Mouse (Mus musculus) embryonic fibroblast, embryonic 13.5 days (primary cell): ENCODE data around the gene Ubqln1. TPM values are rescaled to one million over a fixed set of nuclear protein-coding genes. Genes with fewer than 3 reads are reported as not detected.
"Not testable (repeated sequence)": the region's sequence is repeated elsewhere in the genome, so short reads cannot be mapped to it uniquely, and the experiment has no call there.

Experiments
- H3K27ac ChIP-seq: 2 replicates; pipeline ENCODE4 v1.5.1; 2012; ENCODE audit warnings: low read length, control low read depth, inconsistent platforms; ENCODE audit not compliant: insufficient read depth
- H3K4me1 ChIP-seq: 2 replicates; pipeline ENCODE4 v1.6.1; 2011; ENCODE audit warnings: low read length; ENCODE audit not compliant: control insufficient read depth, insufficient read depth
- H3K4me3 ChIP-seq: 2 replicates; pipeline ENCODE4 v1.5.1; 2011; ENCODE audit warnings: mild to moderate bottlenecking, control low read depth, low read length; ENCODE audit not compliant: insufficient read depth
- CTCF ChIP-seq: IDR thresholded peaks from 2 replicates; pipeline ENCODE4 v1.5.1; 2011; ENCODE audit warnings: mild to moderate bottlenecking, control low read depth, low read length, moderate library complexity, borderline replicate concordance; ENCODE audit not compliant: insufficient read depth
- POLR2A ChIP-seq: IDR thresholded peaks from 2 replicates; pipeline ENCODE4 v1.6.1; 2011; ENCODE audit warnings: low read depth, mild to moderate bottlenecking, control low read depth, low read length, moderate library complexity
- polyA plus RNA-seq: library from polyadenylated mRNA; stranded (reverse); fragments of >200 nt; gene quantifications from 2 replicates; pipeline ENCODE4 v1.2.4, GENCODE M21; 2011; ENCODE audit warnings: low read depth; ENCODE audit not compliant: missing spikeins, insufficient read length

Gene Ubqln1
- polyA plus RNA-seq, 1 experiment, result 103 TPM

DNA sequence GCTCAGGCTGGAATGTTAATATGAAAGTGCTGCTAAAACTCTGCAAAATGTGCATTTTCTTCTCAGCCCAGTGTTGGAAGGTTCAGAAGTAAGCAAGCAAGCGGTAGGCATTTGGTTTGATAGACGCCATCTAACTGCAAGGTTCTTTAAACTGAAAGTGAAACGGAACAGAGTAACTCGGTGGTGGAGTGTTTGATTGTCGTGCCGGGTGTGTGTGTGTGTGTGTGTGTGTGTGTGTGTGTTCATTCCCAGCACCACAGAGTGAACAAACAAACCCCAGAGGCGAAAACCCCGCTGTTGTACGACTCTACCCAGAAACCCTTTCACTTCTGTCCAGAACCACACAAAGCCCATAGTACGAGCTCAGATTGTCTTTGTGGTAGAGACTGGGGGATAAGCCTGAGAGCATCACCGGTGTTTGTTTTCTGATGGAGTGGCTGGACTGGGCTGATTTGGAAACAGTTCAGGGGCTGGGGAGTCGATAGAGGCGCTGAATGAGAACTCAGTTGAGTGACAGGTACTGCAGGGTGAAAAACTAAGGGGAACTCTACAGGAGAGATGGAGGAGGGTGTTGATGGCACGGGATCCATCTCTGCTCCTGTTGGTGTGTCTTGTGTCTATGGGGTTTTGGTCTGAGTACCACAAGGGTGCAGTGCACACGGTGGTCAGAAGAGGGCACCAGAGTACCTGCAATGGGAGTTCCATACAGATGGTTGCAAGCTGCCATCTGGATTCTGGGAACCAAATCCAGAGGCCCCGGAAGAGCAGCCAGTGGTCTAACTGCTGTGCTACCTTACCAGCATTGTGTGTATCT lies 57.1 kb downstream of the Ubqln1 start:
- no peak for TF ChIP-seq POLR2A
- TF ChIP-seq CTCF, result peak; percentile 86; the same call in 1 of the 2 replicates
- Histone ChIP-seq H3K27ac (peak overlapping the region; percentile 11; the same call in 1 of the 2 replicates), H3K4me1 (no peaks in the 10 kb centered on the region), H3K4me3 (peak overlapping the region; percentile 93)

DNA sequence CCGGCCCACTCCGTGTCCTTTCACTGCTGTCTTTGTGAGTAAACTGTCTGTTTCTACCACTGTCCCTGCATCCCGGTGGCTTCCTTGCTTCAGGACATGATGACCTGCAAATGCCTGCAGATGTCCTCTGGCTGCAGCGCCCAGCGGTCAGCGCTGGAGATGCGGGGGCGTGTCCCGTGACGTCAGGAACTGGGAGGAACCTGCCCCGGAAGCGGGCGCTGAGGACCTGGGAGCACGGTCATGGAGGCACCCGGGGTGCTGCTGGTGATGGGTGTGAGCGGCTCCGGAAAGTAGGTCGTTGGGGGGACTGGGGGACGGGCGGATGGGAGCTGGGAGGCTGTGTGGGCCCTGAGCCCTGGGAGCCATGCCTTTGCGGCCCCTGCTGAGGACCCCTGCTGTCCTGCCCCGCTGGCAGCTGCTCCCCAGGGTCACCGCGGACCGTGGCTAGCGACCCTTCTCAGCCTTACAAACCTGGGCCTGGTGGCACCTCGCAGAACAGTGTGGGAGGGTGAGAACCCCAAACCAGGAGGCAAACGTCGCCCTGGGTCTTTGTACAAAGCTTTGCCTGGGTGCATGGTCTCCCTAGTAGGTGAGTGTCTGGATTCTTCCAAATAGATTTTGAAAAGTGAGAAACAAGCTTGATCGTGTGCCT lies 57.9 kb downstream of the Ubqln1 start, which contains the start of gene Idnk:
Gene Idnk, plus strand, starts transcription at position 203 of the 652 bp plus-strand sequence.
- Histone ChIP-seq H3K27ac (peak within 1 kb of the TSS; percentile 11; the same call in 1 of the 2 replicates), H3K4me3 (peak within 1 kb of the TSS; percentile 93), H3K4me1 (no peaks in the 10 kb centered on the region)
- no peak for TF ChIP-seq CTCF
- TF ChIP-seq POLR2A, result peak; percentile 88

DNA sequence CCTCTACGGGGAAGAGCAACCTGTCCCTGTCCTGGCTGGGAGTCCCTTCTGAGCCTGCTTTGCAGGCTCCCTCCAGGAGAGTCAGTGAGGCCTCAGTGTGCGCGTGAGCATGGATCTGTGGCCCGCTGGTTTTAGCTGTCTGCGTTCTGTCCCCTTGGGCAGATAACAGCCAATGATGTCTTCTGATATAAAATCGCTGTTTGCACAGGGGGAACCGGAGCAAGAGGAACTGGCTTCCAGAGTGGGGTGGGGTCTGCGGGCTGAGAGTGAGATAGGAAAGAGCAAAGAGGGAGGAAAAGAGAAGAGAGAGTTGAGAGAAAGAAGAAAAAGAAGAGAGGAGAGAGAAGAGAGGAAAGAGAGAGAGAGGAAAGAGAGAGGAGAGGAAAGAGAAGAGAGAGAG lies 58.4 kb downstream of the Ubqln1 start:
- H3K4me1 ChIP-seq, result no peaks in the 10 kb centered on the region
- TF ChIP-seq CTCF (no peak), POLR2A (no peak)
- H3K4me3 ChIP-seq, result peak overlapping the region; percentile 93
- no peak overlapping the region for H3K27ac ChIP-seq

DNA sequence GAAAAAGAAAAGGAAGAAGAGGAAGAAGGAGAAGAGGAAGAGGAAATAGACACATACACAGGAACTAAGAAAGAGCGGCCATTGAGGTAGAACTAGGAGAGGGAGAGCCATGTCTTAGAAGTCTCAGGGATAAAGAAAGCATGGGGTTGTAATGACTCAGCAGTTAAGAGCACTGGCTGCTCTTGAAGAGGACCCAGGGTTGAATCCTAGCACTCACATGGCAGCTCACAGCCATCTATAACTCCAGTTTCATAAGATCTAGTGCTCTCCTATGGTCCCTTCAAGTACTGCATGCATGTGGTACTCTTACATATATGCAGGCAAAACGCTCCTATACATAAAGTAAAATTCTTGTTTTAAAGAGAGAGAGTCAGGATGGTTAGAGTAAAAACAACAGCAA lies 59.4 kb downstream of the Ubqln1 start:
- no peak overlapping the region for H3K4me3 ChIP-seq
- no peaks in the 10 kb centered on the region for H3K4me1 ChIP-seq
- TF ChIP-seq CTCF (no peak), POLR2A (no peak)
- no peak overlapping the region for H3K27ac ChIP-seq

DNA sequence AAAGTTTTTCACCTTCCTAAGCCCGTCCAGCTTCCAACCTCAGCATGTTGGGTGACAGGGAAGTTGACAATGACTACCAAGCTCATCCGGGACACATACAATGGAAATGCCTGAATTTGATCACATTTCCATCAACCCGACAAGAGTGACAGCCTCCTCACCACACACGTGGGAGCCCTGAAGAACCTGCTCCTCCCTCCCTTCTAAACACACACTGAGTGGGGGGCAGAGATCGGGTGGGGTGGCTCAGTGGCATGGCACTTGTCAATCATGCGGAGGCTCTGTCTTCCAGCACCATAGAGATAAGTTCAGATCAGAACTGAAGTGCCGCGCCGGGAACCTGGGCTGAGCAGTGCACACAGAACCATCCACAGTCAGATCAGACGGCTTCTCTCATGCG lies 65.0 kb downstream of the Ubqln1 start:
- H3K4me1 ChIP-seq, result 0 out of 2 replicates have a peak, but pooled peaks cover 3% of the 10 kb centered on the region
- TF ChIP-seq POLR2A (no peak), CTCF (no peak)
- no peak overlapping the region for H3K4me3 ChIP-seq
- H3K27ac ChIP-seq, result no peak overlapping the region

DNA sequence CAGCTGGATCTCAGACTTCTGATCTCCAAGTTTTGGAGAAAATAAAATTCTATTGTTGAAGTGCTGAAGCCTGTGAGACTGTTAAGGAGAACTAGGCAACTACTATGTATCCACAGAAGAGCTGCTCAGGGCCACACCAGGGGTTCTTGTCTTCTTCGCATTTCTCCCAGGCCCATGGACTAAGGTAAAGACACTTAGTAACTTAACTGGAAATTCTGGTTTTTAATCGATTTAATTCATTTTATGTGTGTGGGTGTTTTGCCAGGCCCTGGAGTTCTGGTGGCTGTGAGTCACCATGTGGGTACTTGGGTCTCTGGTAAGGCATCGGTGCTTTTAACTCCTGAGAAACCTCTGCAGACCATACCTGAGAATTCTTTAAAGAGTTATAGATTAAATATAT lies 65.8 kb downstream of the Ubqln1 start:
- H3K4me3 ChIP-seq, result no peak overlapping the region
- H3K27ac ChIP-seq, result no peak overlapping the region
- TF ChIP-seq POLR2A (no peak), CTCF (no peak)
- H3K4me1 ChIP-seq, result 0 out of 2 replicates have a peak, but pooled peaks cover 3% of the 10 kb centered on the region

DNA sequence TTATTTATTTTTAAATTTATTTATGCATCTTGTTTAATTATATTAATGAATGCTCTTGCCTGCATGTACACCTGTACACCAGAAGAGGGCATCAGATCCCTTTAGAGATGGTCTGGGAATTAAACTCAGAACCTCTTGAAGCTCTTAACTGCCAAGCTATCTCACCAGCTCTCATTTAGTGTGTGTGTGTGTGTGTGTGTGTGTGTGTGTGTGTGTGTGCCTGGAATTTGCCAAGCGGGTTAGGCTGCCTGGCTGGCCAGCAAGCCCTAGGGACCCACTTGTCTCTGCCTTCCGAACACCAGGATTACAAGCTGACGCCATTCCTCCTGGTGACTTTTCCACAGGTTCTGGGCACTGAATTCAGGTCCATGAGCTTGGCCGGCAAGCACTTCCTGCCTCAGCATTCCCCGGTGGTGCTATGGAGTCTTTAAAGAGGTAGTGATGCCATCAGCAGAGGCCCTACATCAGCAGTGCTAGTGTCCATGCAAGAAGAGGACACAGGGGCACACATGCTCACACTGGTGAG lies 66.4 kb downstream of the Ubqln1 start:
- H3K4me1 ChIP-seq, result 0 out of 2 replicates have a peak, but pooled peaks cover 3% of the 10 kb centered on the region
- no peak overlapping the region for H3K4me3 ChIP-seq
- TF ChIP-seq POLR2A, result no peak
- no peak for TF ChIP-seq CTCF
- no peak overlapping the region for H3K27ac ChIP-seq

DNA sequence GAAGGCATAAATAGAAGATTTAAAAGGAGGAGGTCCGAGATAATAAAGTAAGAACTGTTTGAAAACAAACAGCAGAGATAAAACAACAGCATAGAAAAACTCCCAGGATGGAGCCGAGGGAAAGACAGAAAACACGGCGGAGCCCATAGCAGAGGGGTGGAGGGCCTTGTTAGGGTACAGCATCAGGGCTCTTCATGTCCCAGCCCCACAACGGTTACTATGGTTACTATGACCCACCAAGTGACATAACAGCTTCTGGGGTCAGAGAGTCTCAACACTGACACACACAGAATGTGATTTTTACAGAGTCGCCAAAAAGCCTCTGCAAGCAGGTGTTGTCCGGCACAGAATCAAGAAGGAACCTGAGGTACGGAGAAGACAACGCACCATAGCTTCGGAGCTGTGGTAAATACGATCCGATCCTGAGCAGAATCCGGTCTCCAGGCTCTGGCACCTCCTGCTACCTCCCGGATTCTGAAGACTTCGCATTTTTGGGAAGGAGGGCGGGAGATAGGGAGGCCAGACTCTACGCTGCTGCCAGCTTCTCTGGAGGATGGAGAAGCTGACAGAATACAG lies 67.1 kb downstream of the Ubqln1 start:
- Histone ChIP-seq H3K4me3 (peak overlapping the region; percentile 67), H3K4me1 (0 out of 2 replicates have a peak, but pooled peaks cover 3% of the 10 kb centered on the region), H3K27ac (no peak overlapping the region)
- TF ChIP-seq CTCF (no peak), POLR2A (peak; percentile 39; the same call in 1 of the 2 replicates)

DNA sequence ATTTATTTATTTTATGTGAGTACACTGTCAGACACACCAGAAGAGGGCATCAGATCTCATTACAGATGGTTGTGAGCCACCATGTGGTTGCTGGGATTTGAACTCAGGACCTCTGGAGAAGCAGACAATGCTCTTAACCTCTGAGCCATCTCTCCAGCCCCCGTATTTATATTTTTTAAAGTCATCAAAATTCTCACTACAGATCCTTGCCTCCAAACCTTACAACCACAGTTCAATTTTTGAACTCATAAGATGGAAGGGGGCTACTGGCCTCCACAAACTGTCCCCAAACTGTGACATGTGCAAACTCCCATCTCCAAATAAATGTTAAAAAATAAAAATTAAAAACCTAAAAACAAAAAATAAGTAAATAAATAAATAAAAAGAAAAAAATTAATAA lies 67.7 kb downstream of the Ubqln1 start:
- H3K4me3 ChIP-seq, result no peak overlapping the region
- no peak for TF ChIP-seq POLR2A
- no peak for TF ChIP-seq CTCF
- H3K4me1 ChIP-seq, result 0 out of 2 replicates have a peak, but pooled peaks cover 3% of the 10 kb centered on the region
- no peak overlapping the region for H3K27ac ChIP-seq

DNA sequence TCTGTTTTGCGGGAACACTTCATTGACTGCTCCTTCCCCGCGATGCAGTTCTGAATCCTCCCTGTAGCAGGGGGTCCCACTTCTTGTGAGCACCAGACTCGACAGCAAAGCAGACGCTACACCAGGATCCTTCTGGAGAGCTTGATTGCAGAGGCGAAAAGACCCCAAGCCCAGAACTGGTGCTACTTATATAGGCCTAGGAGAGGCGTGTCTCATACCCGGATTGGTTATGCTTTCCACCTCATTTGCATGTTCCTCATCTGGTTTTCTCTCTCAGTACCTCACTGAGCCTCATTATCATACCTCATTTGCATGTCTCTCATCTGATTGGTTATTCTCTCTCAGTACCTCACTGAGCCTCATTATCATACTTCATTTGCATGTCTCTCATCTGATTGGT lies 68.8 kb downstream of the Ubqln1 start:
- not testable (repeated sequence) for H3K4me3 ChIP-seq, H3K4me1 ChIP-seq, H3K27ac ChIP-seq
